Mouse (Mus musculus) activated CD4-positive, CD25-positive, alpha-beta regulatory T cell, adult 4 months (primary cell): ENCODE measurements at regions not wholly inside any gene's neighbourhood (a gene's known extent, or its start where the extent isn't known, plus 50 kb on each side); places are given as distances from the start of the nearest gene placed in this dataset.
"Not testable (repeated sequence)": the region's sequence is repeated elsewhere in the genome, so short reads cannot be mapped to it uniquely, and the experiment has no call there.

Source experiments
- ATAC-seq: one replicate; pipeline ENCODE4 v1.8.0; 2017

DNA sequence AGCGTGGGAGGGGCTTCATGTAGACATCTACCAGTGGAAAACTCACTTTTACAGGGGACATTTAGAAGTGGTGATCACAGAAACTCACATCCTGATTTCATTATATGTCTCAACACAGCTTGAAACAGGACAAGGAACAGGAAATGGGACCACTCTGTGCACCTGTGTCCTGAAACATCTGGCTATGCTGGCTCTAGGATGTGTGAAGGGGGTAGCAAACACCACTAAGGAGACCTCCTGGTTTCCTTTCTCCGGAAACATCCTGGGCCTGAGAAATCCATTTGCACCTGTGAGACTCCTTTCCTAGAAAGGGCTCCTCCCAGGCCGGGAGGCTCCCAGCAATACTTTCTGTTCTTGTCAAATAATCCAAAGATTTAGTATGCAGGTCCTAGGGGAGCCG is 167.1 kb downstream of the Opa1 start:
- no peak for ATAC-seq

DNA sequence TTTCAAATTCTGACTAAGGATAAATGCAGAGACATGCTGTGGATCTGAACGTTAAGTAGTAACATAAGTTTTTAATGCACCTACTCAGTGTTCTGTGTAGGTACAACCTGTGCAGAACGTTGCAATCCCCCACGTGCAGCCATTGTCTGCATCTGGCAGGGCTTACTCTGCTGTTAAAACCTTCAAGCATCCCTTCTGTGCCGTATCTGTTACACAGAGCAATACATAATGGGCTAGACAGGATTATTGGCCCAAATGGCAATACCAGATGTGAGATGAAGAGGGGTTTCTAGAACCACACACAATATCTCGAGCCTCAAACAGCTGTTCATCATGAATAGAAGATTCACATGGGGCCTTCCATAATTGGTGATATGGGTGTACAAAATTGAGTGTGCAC is 170.0 kb downstream of the Opa1 start:
- ATAC-seq, result no peak

DNA sequence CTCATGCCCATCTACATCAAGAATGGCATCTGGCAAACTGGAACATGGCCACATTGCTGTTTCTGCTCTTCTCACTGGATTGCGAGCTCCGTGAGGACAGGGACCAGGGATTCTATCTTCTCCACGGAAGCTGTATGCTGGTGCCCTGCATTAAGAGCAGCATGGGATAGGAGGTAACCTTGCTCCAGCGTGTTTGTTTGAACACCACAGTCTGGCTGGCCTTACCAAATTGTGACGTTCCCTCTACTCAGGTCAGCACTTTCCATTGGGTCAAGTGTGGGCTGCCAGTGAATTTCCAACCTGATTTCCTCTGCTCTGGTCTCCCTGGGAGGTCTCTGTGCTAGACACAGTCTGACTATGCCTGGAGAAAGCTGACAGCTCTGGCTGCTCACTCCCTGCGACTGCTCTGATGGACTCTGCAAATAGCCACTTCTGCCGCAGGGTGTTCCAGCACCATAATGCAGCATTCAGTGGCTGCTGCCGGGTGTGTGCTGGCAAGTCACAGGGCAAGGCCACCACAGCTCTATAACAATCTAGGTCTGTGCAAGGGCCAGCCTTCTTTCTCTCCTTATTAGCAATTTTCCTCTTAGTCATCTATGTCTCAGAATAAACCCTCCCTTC is 175.6 kb downstream of the Opa1 start:
- no peak for ATAC-seq

DNA sequence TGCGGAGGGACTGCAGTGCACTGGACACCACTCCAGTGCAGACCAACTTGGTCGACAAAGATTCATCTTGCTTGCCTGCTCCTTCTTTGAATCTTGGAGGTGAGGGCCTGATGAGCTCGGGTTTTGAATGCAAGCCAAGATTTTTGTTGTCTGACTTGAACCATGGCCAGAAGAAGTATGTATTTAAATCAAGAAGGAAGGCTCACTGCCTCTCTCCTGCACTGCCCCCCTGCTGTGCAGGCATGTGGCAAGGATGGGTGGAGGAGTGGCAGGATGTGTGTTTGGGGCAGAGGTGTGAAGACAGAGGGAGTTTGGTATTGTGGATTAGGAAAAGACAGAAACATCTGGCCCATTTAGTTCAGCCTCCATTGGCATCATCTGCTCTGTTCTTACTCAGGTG is 179.1 kb downstream of the Opa1 start:
- no peak for ATAC-seq

DNA sequence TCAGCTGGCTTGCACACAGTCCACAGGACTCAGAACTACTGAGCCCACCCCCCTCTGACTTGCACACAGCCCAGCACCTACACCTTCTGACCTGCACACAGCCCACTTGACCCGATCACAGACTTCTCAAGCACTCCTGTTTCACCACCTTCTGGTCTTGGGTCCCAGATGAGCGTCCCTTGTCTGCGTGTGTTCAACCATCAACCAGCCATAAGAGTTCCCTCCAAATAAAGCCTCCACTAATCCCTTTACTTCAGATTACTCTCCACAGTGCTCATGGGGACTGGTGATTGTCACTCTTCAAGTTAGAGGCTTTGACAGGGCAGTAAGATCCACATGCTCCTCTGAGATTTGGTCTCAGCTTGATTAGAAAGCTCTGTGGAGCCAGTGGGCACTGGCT is 180.3 kb downstream of the Opa1 start:
- no peak for ATAC-seq

DNA sequence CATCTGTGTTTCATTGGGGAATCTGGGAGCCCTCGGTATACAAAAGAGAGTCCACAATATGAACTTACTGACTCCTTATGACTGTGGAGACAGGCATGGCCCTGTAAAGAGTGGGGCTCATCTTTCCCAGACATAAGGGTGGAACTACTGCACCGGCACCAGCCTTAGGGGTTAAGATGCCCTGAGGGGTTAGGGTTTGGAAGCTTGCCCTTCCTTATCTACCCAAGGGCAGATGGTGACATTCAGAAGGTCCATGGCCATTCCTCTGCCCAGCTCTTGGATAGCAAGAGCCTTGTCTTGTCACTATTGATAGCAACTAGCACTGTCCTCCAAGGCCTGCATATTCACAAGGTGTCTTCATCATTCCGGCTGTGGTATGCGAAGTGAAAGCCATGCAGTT is 181.5 kb downstream of the Opa1 start:
- ATAC-seq, result no peak

DNA sequence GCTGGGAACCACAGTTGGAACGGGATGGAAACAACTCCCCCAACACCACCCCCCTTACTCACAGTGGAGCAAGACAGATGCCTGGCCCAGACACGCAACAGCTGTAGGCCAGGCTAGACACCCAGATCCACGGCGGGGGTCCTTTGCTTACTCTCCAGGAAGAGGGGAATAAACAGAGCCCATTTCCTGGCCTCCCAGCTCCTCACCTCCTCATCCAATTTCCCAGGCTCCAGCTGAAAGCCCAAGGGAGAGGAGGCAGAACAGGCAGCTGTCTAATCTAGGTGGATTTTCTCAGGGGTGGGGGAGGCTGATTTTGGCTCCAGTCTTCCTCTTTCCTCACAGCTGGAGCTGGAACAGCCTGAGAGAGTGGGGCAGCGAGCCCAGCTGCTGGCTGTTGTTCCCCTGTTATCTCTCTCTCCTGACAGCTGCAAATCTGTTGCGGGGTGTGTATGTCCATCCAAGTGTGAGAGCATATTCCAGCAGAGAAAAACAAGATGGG is 182.7 kb downstream of the Opa1 start:
- no peak for ATAC-seq

DNA sequence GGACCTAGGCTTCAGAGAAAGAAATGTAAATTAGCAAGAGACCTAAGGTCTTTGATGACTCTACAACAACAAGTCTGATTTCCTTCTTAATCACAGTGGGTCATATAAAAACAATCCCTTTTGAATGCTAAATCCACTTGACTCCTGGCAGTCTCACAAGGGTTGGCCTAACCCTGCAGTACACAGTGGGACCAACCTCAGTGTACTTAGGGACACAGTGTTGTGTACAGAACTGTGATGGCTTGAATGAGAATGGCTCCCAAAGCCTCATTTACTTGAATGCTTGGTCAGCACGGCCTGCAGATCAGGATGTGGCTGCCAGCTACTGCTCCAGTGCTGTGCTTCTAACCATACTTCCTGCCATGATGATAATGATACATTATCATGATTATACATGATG is 185.2 kb downstream of the Opa1 start:
- no peak for ATAC-seq

DNA sequence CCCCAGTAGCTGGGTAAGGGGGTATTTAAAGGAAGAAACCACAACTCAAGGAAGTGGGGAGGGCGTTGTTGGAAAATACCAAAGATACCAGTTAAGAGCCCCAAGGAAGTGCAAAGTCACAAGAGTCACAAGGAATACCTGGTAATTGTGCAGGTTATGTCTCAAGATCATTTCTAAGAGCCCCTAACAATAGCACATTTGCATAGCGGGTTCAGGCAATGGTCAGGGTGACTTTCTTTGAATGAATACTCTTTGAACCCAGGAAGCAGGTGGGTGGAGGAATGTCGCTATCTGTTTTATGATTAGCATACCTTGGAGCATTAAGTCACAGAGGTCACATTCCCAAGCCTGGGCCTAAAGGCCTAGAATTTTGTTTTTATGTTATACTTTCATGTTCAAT is 186.7 kb downstream of the Opa1 start:
- not testable (repeated sequence) for ATAC-seq

DNA sequence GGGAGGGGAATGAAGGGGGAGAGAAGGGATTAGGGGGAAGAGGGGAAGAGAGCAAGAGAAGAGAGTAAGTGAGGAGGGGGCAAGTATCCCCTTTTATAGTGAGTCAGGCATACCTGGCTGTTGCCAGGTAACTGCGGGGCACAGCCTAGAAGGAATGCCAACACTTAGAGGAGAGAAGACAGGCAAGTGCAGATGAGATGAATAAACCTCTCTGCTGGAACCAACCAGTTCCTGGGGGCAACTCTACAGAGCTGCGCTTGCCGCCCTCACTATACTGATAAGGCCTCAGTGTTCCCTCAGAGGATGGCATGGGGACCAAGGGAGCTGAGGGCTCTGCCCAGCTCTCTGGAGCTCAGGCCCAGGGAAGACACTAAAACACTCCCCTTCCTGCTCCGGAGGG is 192.2 kb downstream of the Opa1 start:
- no peak for ATAC-seq

DNA sequence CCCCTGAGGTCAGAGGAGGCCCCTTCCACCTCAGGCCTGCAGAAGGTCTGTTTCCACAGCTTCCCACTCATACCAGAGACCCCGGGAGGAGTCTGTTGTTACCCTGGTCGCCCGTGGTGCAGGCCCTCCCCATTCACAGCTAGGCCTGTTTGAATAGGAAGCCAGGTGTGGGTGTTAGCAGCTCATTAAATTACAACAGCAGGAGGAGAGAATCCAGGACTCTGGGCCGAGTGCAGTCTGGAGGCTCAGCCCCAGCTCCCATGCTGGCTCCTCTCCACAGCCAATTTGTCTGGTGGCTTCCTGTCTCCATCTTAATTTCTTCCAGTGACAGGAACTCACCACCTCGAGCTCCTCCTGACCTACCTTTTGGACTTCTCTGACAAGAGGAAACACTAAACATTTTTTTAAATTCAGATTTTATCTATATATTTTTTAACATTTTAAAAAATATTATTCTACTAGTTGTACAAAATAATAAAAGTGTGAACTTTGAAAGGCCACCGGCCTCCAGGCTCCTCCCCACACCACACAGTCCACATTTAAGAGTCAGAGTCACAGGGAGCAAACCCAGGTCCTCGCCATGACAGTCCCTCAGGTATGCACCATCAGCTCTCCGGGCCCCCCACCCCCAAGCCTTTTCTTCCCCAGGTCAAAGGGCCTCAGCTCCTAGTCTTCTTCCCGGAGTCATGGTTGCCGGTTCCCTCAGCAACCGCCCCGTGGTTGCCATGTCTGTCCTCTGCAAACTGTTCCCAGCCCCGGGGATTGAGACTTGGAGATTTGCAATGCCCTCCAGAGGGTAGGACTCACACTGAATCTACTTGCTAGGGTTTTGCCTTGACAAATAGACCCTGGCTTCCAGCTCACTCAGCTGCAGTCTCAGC is 192.8 kb downstream of the Opa1 start:
- ATAC-seq, result no peak

DNA sequence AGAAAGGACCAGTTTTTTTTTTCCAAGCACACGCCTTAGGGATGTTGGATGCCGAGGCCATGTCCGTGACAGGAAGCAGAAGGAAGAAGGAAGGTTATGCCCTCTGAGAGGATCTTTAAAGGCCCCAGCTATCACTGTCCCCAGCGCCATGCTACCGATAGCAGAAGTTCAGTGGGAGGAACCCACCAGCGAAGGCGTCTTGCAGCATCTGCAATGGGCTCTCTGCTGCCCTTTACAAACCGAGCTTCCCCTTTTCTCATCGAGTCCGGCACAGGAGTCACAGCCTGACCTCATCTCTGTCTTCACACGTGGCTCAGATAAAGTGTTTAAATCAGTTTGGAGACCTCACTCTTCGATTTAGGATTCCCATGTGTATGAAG is 193.5 kb downstream of the Opa1 start:
- no peak for ATAC-seq

DNA sequence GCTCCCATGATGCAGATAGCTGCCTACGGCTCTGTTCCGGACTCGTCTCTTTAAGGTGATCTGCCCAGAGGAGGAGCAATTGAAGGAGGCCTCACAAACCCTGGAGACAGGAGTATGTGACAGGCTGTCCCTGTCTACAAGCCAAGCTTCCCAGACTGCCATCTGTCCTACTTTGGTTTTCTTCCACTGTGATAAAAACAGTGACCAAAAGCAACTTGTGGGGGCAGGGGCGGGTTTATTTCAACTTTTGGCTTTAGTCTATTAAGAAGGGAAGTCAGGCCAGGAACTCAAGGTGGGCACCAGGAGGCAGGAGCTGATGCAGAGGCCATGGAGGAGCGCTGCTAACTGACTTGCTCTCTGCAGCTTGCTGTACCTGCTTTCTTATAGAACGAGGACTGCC is 193.9 kb downstream of the Opa1 start:
- ATAC-seq, result no peak

DNA sequence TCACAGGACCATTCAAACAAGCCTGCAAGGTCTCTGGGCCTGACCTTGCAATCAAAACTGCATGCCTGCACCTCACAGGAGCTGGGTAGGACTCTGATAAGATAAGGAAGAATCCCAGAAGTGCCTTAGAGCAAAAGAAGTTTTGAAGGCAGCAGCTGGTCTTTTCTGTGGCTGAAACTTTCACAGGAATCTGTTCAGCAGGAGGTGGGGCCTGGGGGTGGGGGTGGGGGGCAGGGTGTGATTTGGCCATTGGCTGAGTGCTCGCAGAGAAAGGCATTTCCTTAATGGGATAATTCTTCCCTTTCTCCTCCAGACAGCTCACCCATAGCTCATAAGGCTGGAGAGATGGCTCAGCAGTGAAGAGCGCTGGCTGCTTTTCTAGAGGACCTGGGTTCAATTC is 195.8 kb downstream of the Opa1 start:
- ATAC-seq, result no peak

DNA sequence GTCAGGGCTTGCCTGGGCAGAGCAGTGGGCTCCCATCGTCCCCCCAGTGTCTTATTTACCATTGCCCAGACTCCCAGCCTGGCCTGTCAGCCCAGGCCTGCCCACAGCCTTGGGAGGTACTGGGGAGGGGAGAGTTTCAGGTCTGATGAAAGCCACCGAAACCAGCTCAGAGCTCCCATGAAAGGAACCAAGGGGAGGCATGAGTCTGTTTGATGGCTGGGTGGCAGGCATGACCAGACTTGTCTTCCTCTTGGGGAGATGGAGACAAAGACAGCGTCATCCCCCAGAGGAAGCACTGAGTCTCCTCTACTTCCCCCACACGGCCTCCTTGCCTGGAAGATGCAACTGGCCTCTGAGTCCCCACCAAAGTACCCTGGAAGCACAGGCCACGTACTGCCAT is 196.7 kb downstream of the Opa1 start:
- no peak for ATAC-seq

DNA sequence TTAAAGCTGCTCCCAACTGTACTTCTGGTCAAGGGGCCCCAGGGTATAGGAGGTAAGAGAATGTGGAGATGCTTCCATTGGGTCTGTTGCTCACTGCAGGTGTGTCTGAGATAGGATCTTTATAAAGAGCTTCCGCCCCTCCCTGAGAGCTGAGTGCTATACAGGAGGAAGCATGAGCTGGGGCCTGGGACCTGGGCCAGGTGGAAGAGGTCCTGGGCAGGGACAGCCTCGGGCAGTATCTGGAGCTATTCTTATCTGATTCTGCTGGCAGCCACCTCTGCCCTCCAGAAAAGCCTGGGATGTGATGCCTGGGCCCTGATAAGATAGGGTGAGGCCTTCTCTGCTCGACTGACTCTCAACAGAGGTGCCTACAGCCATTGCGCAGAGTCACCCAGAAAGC is 203.3 kb downstream of the Opa1 start:
- no peak for ATAC-seq

DNA sequence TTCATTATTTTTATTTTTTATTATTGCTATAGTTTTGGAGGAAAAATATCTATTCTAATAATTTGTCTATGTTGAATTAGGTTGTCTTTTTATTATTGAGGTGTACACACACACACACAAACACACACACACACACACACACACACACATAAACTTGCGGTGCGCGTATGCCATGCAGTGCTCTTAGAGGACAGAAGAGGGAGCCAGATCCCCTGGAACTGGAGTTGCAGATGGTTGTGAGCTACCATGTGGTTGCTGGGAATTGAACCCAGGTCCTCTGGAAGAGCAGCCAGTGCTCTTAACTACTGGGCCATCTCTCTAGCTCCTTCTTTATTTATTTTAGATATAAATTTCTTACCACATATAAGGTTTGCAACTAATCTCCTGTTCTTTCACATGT is 206.0 kb downstream of the Opa1 start:
- ATAC-seq, result no peak

DNA sequence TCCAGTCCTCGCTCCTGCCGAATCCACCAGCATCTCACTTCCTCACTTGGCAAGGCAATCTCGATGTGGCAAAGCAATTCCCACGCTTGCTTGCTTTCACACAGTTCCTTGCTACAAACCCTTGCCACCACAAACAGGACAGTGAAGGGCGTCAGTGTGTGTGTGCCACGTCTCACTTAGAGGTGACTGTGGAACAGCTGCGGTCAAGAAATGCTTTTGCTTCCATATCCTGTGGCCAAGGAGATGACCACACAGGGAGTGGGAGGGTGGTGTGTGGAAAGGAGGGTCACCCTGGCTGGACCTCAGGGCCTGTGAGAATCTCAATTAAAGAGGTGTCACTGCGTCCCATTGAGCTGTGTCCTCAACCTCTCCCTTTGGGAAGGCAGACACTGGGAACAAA is 207.4 kb downstream of the Opa1 start:
- ATAC-seq, result no peak

DNA sequence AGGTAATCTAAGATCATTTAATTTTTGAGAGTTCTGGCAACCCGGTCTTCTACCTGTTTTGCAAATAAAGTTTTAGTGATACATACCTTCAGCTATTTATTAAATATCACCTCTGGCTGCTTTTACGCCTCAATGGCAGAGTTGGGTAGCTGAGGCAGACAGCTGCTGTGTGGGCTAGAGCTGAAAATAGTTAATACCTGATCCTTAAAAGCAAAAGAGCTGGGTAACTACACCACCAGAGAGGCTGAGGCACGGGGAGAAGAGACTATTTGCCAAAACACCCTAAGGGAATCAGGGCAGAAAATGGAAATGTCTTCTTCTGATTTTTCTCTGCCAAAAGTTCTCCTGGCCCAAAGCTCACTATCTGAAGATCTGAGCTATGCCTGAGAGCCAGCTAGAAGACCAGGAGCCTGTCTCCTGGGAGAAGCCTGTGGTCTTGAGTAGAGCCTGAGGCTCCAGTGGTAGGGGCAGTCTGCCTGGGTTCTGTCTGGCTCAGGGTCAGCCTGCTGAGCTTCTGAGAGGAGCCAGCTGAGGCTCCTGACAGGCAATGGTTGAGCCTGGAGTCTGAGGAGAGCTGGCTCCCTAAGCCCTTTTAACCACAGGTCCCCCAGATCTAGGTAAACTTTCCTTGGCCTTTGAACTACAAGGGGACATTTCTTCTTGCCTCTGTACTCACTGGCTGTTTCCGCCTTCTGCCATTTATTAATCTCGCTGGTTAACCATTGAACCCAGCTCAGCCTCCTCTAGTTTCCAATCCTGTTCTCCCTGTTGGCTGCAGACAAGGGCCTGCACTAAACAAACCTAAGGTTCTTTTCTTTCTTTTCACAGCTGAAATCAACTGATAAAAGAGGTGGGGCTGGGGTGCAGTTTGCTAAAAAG is 208.7 kb downstream of the Opa1 start:
- no peak for ATAC-seq

DNA sequence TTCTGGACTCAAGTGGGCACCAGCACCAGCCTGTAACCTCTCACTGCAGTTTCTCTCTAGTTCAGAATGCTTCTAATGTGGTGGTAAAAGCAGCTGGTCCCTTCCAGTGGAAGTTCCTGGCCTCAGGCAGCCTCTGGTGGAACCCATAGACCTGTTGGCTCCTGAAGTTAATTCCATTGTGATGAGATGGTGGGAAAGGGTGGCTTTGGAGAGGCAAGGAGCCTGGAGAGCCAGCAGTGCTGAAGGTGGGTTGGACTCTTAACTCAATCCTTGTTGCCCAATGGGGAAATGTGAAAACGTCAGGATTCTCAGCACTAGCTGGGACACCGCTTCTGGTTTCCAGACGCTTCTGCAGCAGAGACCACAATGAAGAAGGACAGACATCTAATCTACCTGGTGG is 210.9 kb downstream of the Opa1 start:
- ATAC-seq, result no peak

DNA sequence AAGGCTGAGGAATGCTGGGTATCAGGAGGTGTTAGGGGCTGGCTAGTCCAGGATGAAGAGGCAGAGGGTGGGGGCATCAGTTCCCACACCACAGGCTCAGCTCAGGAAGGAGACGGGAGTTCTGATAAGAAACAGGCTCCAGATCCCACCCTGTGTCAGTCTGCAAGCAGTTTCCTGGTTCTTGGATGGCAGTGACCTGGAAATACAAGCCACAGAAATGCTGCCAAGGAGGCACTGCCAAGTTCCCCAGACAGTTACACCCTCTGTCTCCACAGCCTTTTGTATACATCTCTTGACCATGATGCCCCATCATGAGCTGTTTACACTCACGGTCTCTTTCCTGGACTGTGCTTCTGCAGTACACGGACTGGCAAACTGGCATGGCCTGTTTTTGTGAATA is 220.1 kb downstream of the Opa1 start:
- ATAC-seq, result no peak

DNA sequence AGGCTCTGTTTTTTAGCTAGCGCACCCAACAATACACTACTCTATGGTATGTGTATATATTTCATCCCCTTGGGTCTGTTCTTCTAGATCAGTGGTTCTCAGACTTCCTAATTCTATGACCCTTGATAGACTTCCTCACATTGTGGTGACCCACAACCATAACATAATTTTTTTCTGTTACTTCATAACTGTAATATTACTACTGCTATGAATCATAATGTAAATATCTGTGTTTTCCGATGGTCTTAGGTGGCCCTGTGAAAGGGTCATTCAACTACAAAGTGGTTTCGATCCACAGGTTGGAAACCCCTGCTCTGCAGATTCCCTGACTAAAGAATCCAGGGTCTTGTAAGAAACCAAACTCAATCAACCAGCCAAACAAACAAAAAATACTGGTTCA is 220.8 kb downstream of the Opa1 start:
- no peak for ATAC-seq

DNA sequence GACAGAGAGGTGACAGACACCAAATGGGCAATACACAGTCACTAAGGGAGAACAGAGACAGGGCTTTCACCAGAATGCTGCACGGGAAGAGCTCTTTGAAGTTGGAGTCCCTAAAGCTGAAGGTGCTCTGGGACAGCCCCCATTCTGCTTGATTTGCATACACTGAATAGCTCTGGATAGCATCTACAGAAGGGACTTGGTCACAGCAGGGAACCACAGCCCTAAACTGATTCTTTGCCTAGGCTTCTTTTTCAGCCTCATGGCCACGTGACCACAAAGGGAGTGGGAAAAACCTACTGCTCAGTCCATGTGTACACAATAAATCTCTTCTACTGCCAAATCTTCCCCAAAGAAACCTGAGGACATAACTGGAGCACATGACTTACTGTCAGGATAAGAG is 221.3 kb downstream of the Opa1 start:
- peak; percentile 93 for ATAC-seq

DNA sequence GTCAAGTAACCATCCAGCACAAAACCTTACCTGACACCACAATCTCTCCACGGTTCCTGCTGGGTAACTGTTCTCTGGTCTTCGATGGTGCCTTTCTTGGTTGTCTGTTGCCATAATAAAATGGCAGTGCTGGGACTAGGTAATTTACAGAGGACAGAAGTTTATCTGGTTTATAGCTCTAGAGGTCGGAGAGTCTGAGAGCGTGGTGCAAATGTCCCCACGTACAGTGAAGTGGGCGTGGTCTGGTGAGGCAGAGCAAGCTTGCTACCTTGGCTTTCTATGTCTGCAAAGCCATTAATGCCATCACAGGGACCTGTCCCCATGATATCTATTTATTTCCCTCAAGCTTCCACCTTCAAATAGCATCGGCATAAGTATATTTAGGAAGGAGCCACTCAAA is 223.0 kb downstream of the Opa1 start:
- ATAC-seq, result no peak
